Mouse (Mus musculus) heart, adult 2 months (tissue): ENCODE results near the gene Cdhr1. TPM values are rescaled to one million over a fixed set of nuclear protein-coding genes. Genes with fewer than 3 reads are reported as not detected.

ENCODE experiments used
- DNase-seq, 2 experiments: peaks; one replicate each; pipeline ENCODE4 v3.0.0; 2021
- H3K27ac ChIP-seq: fragments of 200-600 bp; 2 replicates; pipeline ENCODE4 v1.8.1; 2022
- H3K27me3 ChIP-seq: fragments of 200-500 bp; 2 replicates; pipeline ENCODE4 v1.6.1; 2012; ENCODE audit warnings: mild to moderate bottlenecking, low read length, inconsistent platforms, mixed read lengths; ENCODE audit not compliant: control insufficient read depth, insufficient read depth
- H3K36me3 ChIP-seq: fragments of 200-500 bp; 2 replicates; pipeline ENCODE4 v1.6.1; 2012; ENCODE audit warnings: low read length, inconsistent platforms; ENCODE audit not compliant: control insufficient read depth, insufficient read depth
- H3K4me1 ChIP-seq: fragments of 200-500 bp; 2 replicates; pipeline ENCODE4 v1.6.1; 2011; ENCODE audit warnings: low read length; ENCODE audit not compliant: control insufficient read depth, insufficient read depth
- H3K4me3 ChIP-seq: fragments of 200-600 bp; 2 replicates; pipeline ENCODE4 v1.8.1; 2022
- H3K79me2 ChIP-seq: fragments of 200-500 bp; replicated peaks from 2 replicates; pipeline ENCODE4 v1.6.1; 2012; ENCODE audit warnings: mild to moderate bottlenecking, inconsistent platforms, low read length, moderate library complexity, mixed read lengths; ENCODE audit not compliant: control insufficient read depth, insufficient read depth
- H3K9ac ChIP-seq: fragments of 200-500 bp; 2 replicates; pipeline ENCODE4 v1.6.1; 2012; ENCODE audit warnings: low read depth, mild to moderate bottlenecking, control low read depth, inconsistent platforms, low read length, mixed read lengths
- CTCF ChIP-seq: fragments of 200-600 bp; IDR thresholded peaks from 2 replicates; pipeline ENCODE4 v1.8.1; 2022; ENCODE audit warnings: antibody characterized with exemption, mild to moderate bottlenecking, moderate library complexity
- EP300 ChIP-seq: fragments of 200-500 bp; IDR thresholded peaks from 2 replicates; pipeline ENCODE4 v1.6.1; 2011; ENCODE audit warnings: low read depth, low read length, control low read depth; ENCODE audit not compliant: insufficient read depth
- POLR2A ChIP-seq: fragments of 200-500 bp; IDR thresholded peaks from 2 replicates; pipeline ENCODE4 v1.6.1; 2011; ENCODE audit warnings: mild to moderate bottlenecking, low read depth, low read length, control low read depth; ENCODE audit not compliant: insufficient read depth
- WGBS: fragments of 180-500 bp; shearing (Covaris S2); methylation state at CpG from one replicate; pipeline ENCODE4 v1.1.7; 2018; 5-methylcytosine and 5-hydroxymethylcytosine counted together
- intact Hi-C: fragments of 180-260 bp; cut with DNase I; formaldehyde crosslinking; loops from one replicate; pipeline ENCODE4 v1.15.1; 2025
- polyA plus RNA-seq: library from polyadenylated mRNA; depleted of rRNA; stranded (reverse); fragments of >200 nt; gene quantifications from 2 replicates; pipeline ENCODE4 v1.2.3, GENCODE M21; 2012
- total RNA-seq, 2 experiments: library from RNA; stranded (reverse); gene quantifications; 2 replicates each; pipeline ENCODE4 v1.2.3; 2021

Cdhr1 gene
- total and polyA plus RNA-seq, 3 experiments: 0.08 to 0.16 TPM; not detected in 1

GRCm38 (mm10) chr14:37066636-37067035 is 31.5 kb downstream of the Cdhr1 start:
- WGBS: 43% methylated on average over 2 of the region's 2 CpGs
- intact Hi-C loops: no loop called here
- no peak for DNase-seq
- no peak overlapping the region for H3K4me3 ChIP-seq
- H3K79me2 ChIP-seq: no peaks in the 10 kb centered on the region
- no peaks in the 10 kb centered on the region for H3K4me1 ChIP-seq
- H3K36me3 ChIP-seq: no peaks in the 10 kb centered on the region
- H3K9ac ChIP-seq: no peak overlapping the region
- no peak overlapping the region for H3K27ac ChIP-seq
- no peaks in the 10 kb centered on the region for H3K27me3 ChIP-seq
- TF ChIP-seq EP300 (no peak), CTCF (no peak), POLR2A (no peak)

GRCm38 (mm10) chr14:37064849-37065248 is 33.3 kb downstream of the Cdhr1 start:
- TF ChIP-seq CTCF: no peak
- no peak for TF ChIP-seq EP300
- no peak for TF ChIP-seq POLR2A
- H3K36me3 ChIP-seq: no peaks in the 10 kb centered on the region
- no peaks in the 10 kb centered on the region for H3K79me2 ChIP-seq
- no peak overlapping the region for H3K9ac ChIP-seq
- no peaks in the 10 kb centered on the region for H3K4me1 ChIP-seq
- H3K4me3 ChIP-seq: no peak overlapping the region
- intact Hi-C loops: no loop called here
- no peaks in the 10 kb centered on the region for H3K27me3 ChIP-seq
- WGBS: 36% methylated on average over 2 of the region's 2 CpGs
- no peak overlapping the region for H3K27ac ChIP-seq
- DNase-seq: no peak

DNA sequence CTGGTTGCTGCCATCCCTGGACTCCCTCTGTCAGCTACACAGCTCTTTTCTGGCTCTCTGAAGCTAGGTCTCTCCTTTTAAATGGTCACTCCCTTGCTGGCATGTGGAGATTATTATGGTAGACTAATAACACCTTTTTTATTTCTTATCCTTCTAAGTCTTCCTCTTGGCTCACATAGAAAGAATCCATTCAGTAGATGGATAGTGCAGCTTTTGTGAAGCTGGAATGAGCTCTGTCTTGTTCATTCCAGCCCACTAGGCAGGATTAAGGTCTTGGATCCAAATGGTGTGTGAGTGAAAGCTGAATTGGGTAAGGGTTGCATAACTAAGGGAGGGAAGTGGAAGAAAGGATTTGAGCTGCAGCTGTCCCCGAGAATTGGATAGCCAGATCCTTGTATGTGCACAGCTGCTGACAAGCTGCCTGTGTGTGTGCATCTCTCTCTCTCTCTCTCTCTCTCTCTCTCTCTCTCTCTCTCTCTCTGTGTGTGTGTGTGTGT is 49.2 kb downstream of the Cdhr1 start, which contains the start of gene Rgr:
TSS of gene Rgr (minus strand) at position 51 of the 497 bp plus-strand sequence.
- no peak within 1 kb of the TSS for H3K27ac ChIP-seq
- WGBS: 52% methylated on average over 1 of the region's 1 CpGs
- no peak within 1 kb of the TSS for H3K9ac ChIP-seq
- H3K36me3 ChIP-seq: no peaks in the 10 kb centered on the region
- H3K4me1 ChIP-seq: no peaks in the 10 kb centered on the region
- no peak for TF ChIP-seq EP300
- intact Hi-C loops: no loop called here
- no peaks in the 10 kb centered on the region for H3K27me3 ChIP-seq
- H3K4me3 ChIP-seq: no peak within 1 kb of the TSS
- no peak for DNase-seq
- H3K79me2 ChIP-seq: no peaks in the 10 kb centered on the region

DNA sequence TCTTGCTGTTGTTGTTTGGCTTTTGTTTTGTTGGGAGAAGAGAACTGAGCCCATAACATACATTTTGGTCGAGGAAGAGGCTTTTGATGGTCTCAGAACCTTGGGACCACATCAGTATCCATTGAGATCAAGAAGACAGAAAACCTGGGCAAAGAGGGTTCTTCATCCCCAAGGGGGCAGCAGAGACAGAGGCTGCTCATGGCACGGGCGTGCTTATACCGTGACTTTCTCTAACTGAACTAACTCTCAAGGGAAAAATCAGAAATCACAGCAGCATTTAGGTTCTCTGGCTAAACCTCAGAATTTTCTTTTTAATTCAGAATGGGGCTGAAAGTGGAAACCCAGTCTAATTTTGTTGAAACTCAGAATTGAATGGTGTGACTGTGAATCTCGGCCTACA is 63.7 kb downstream of the Cdhr1 start:
- H3K27ac ChIP-seq: no peak overlapping the region
- H3K4me1 ChIP-seq: no peaks in the 10 kb centered on the region
- DNase-seq: no peak
- no peaks in the 10 kb centered on the region for H3K27me3 ChIP-seq
- no peak overlapping the region for H3K9ac ChIP-seq
- intact Hi-C loops: loop anchor here (5.0 kb wide), 2 partner anchors 82 to 97 kb away; no protein-coding TSS in a partner anchor
- no peaks in the 10 kb centered on the region for H3K79me2 ChIP-seq
- H3K36me3 ChIP-seq: no peaks in the 10 kb centered on the region
- TF ChIP-seq POLR2A: no peak
- no peak for TF ChIP-seq EP300
- no peak for TF ChIP-seq CTCF
- 32% methylated on average over 5 of the region's 5 CpGs for WGBS
- no peak overlapping the region for H3K4me3 ChIP-seq

- no peak overlapping the region for H3K4me3 ChIP-seq
- intact Hi-C loops: loop anchor here (1.0 to 5.0 kb wide), 3 partner anchors 81 to 169 kb away; no protein-coding TSS in a partner anchor
- 15% methylated on average over 7 of the region's 7 CpGs for WGBS
- H3K4me1 ChIP-seq: no peaks in the 10 kb centered on the region
- H3K36me3 ChIP-seq: no peaks in the 10 kb centered on the region
- no peak overlapping the region for H3K27ac ChIP-seq
- H3K27me3 ChIP-seq: no peaks in the 10 kb centered on the region
- H3K9ac ChIP-seq: no peak overlapping the region
- peak; percentile 100 for TF ChIP-seq CTCF
- no peak for TF ChIP-seq POLR2A
- TF ChIP-seq EP300: peak; percentile 77
- DNase-seq: peak; percentile 51 to 74
- H3K79me2 ChIP-seq: no peaks in the 10 kb centered on the region
Observed at GRCm38 (mm10) chr14:37033241-37033640, 64.9 kb downstream of the Cdhr1 start.

GRCm38 (mm10) chr14:37032481-37033104 is 65.6 kb downstream of the Cdhr1 start:
- TF ChIP-seq EP300 (no peak), POLR2A (no peak), CTCF (no peak)
- 55% methylated on average over 11 of the region's 11 CpGs for WGBS
- Histone ChIP-seq H3K36me3 (no peaks in the 10 kb centered on the region), H3K9ac (no peak overlapping the region), H3K4me1 (no peaks in the 10 kb centered on the region), H3K4me3 (no peak overlapping the region), H3K27ac (no peak overlapping the region), H3K27me3 (no peaks in the 10 kb centered on the region), H3K79me2 (no peaks in the 10 kb centered on the region)
- no peak for DNase-seq
- intact Hi-C loops: loop anchor here (1.0 to 5.0 kb wide), 3 partner anchors 80 to 168 kb away; no protein-coding TSS in a partner anchor
